Mouse (Mus musculus) megakaryocyte, embryonic 14.5 days (primary cell): ENCODE data around the gene Faah.

Experiments
- FLI1 ChIP-seq: IDR thresholded peaks from 2 replicates; pipeline ENCODE4 v1.6.1; 2012; ENCODE audit warnings: low read length, inconsistent platforms, mixed read lengths
- GATA1 ChIP-seq: IDR thresholded peaks from 3 replicates; pipeline ENCODE4 v1.6.1; 2012; ENCODE audit warnings: mixed read lengths, low read length, inconsistent platforms, borderline replicate concordance

- TF ChIP-seq FLI1 (no peak), GATA1 (no peak)
These were observed 86.1 kb downstream of the Faah start for GRCm38 (mm10) chr4:115931556-115932088.
